9 mouse cellular contexts compared by ENCODE assay signal in the genomic region with DNA sequence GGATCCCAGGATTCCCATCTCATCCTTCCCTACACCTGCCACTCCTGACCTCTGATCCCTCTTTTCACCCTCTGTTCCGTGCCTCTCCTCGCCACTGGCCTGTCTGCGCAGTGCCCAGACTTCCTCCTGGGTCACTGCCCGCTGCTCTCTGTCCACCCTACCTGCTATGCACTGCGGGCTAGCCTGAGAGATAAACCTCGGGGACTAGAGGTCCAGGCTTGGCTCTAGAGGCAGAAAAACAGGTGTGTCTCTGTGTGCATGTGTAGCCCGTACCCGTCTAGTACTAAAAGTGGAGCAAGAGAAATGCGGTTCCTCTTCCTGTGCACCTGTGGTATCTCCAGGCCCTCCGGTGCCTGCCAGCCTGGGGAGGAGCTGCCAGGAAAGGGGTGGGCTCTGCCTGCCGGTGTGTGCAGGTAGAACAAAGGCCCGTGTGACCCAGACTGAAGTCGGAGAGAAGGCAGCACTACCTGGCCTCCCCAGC. TPM values are rescaled to one million over a fixed set of nuclear protein-coding genes. Genes with fewer than 3 reads are reported as not detected.
A peak's percentile ranks its signal among the peaks of the same experiment; 100 is the strongest.
DNase-seq lines count a peak whose midpoint lies in the region; ATAC-seq and TF ChIP-seq lines count a peak whose summit lies in the region.
"Had no signal": no experiment of that assay in that cellular context is flagged by ENCODE, and none has a peak within 500 bp of the region (broad histone marks: within the 10 kb centered on the region; RNA-seq: fewer than 3 reads in every experiment).

No protein-coding gene starts in this region.

- H3K9ac ChIP-seq in forebrain, embryonic 13.5 days, result peak overlapping the region; percentile 85
- peak overlapping the region; percentile 77 for H3K9ac ChIP-seq in kidney, embryonic 14.5 days (ENCODE audit: low read depth, low read length)
- H3K9ac ChIP-seq in stomach, postnatal 0 days (ENCODE audit: low read length), result peak overlapping the region; percentile 85

- H3K27me3 ChIP-seq in forebrain, embryonic 13.5 days, result peaks cover 14% of the 10 kb centered on the region; the same call in 1 of the 2 replicates
- no peaks in the 10 kb centered on the region for H3K27me3 ChIP-seq in kidney, embryonic 14.5 days (ENCODE audit: control insufficient read depth, insufficient read depth, low read length)
- H3K27me3 ChIP-seq in stomach, postnatal 0 days (ENCODE audit: control insufficient read depth, insufficient read depth, low read length), result no peaks in the 10 kb centered on the region
- H3K27me3 ChIP-seq: Patski had no signal

- intact Hi-C loops in heart, postnatal 10 days (cut with DNase I), result loop anchor here (5.0 to 10.0 kb wide), 5 partner anchors 205 to 1175 kb away; a partner anchor contains a TSS

- DNase-seq in heart, adult 11 months, result peak; percentile 94
- DNase-seq in heart, postnatal 10 days, result no peak
- DNase-seq in R1 (ENCODE audit: low read depth, low spot score), result peak; percentile 41
- peak; percentile 43 to 66 for DNase-seq in lung, postnatal 4 days
- DNase-seq in stomach, postnatal 0 days (ENCODE audit: low spot score), result peak; percentile 83
- no peak for DNase-seq in ovary, adult 18-20 months (ENCODE audit: low spot score)

- H3K4me1 ChIP-seq in forebrain, embryonic 13.5 days, result peaks cover 64% of the 10 kb centered on the region
- peaks cover 52% of the 10 kb centered on the region for H3K4me1 ChIP-seq in kidney, embryonic 14.5 days (ENCODE audit: control insufficient read depth, insufficient read depth, low read length)
- H3K4me1 ChIP-seq in stomach, postnatal 0 days (replicated peaks; ENCODE audit: control insufficient read depth, insufficient read depth), result peaks cover 28% of the 10 kb centered on the region

- peak overlapping the region; percentile 82 for H3K4me3 ChIP-seq in forebrain, embryonic 13.5 days
- peak overlapping the region; percentile 84 for H3K4me3 ChIP-seq in kidney, embryonic 14.5 days (ENCODE audit: low read length)
- peak overlapping the region; percentile 82 for H3K4me3 ChIP-seq in stomach, postnatal 0 days (ENCODE audit: low read depth, low read length)

- H3K4me2 ChIP-seq in forebrain, embryonic 13.5 days, result peak overlapping the region; percentile 98
- peak overlapping the region; percentile 55 for H3K4me2 ChIP-seq in kidney, embryonic 14.5 days (replicated peaks; ENCODE audit: low read depth, low read length)
- peak overlapping the region; percentile 93 for H3K4me2 ChIP-seq in stomach, postnatal 0 days (replicated peaks; ENCODE audit: low read depth)

- TF ChIP-seq EP300 in stomach, postnatal 0 days (optimal IDR thresholded peaks at IDR 0.05), result no peak

- H3K36me3 ChIP-seq in forebrain, embryonic 13.5 days (ENCODE audit: poor library complexity, severe bottlenecking), result no peaks in the 10 kb centered on the region
- peaks cover 5% of the 10 kb centered on the region; the same call in 1 of the 2 replicates for H3K36me3 ChIP-seq in kidney, embryonic 14.5 days (ENCODE audit: control insufficient read depth, insufficient read depth, low read length)
- H3K36me3 ChIP-seq in stomach, postnatal 0 days (ENCODE audit: control insufficient read depth, insufficient read depth, low read length), result no peaks in the 10 kb centered on the region

- H3K27ac ChIP-seq in forebrain, embryonic 13.5 days, result no peak overlapping the region
- peak overlapping the region; percentile 51; the same call in 1 of the 2 replicates for H3K27ac ChIP-seq in kidney, embryonic 14.5 days (ENCODE audit: low read depth, low read length)
- peak overlapping the region; percentile 86 for H3K27ac ChIP-seq in stomach, postnatal 0 days (replicated peaks)

- no peak for TF ChIP-seq CTCF in stomach, postnatal 0 days (IDR thresholded peaks at IDR 0.05; ENCODE audit: low read depth)

- under 1% methylated on average over 13 of the region's 13 CpGs for WGBS in forebrain, embryonic 13.5 days
- 2% methylated on average over 13 of the region's 13 CpGs for WGBS in kidney, embryonic 14.5 days
- WGBS in stomach, postnatal 0 days, result 3% methylated on average over 13 of the region's 13 CpGs

- no peak for ATAC-seq in forebrain, embryonic 13.5 days
- 0 out of 2 replicates have a peak, but pooled peaks have one; percentile 0 for ATAC-seq in kidney, embryonic 14.5 days (ENCODE audit: low FRiP score, low TSS enrichment)
- peak; percentile 51 for ATAC-seq in stomach, postnatal 0 days (ENCODE audit: low FRiP score, low TSS enrichment)
- ATAC-seq: Patski had no signal

- no peaks in the 10 kb centered on the region for H3K9me3 ChIP-seq in forebrain, embryonic 13.5 days (replicated peaks)
- H3K9me3 ChIP-seq in kidney, embryonic 14.5 days (ENCODE audit: control insufficient read depth, low read length), result no peaks in the 10 kb centered on the region
- H3K9me3 ChIP-seq in stomach, postnatal 0 days (ENCODE audit: control insufficient read depth, low read length), result no peaks in the 10 kb centered on the region

RNA-seq across cellular contexts. Expression of a gene that starts 1.1 kb away (rescaled TPM):
- 10 to 100 TPM; 26.4 to 35.1 TPM for total RNA-seq in heart, postnatal 10 days (2021)
- polyA plus RNA-seq in forebrain, embryonic 13.5 days (2015; fragmentation: Nextera tagmentation; extraction: Ambion mirVana), result 5.2 and 5.4 TPM in 2 replicates
- 8.9 and 10.1 TPM in 2 replicates for polyA plus RNA-seq in kidney, embryonic 14.5 days (2014; fragmentation: Nextera tagmentation; extraction: Ambion mirVana)
- 5.7 and 6.8 TPM in 2 replicates for polyA plus RNA-seq in stomach, postnatal 0 days (2015; fragmentation: Nextera tagmentation; extraction: Ambion mirVana)

Comparison
In these comparisons a context has a peak if more than half of its experiments do, and no peak if none do; other contexts are left out.
1. DNase-seq: peak in heart, adult 11 months (single experiment), R1 (single experiment), lung, postnatal 4 days (2 of 2) and stomach, postnatal 0 days (single experiment); none in heart, postnatal 10 days (0 of 2) and ovary, adult 18-20 months (single experiment).
2. Peak in every context shown above with its lines, with median percentiles within 50 percentile points of each other: H3K4me2 ChIP-seq, H3K4me3 ChIP-seq and H3K9ac ChIP-seq.